Mouse (Mus musculus): ENCODE measurements around the gene Gast. TPM values are rescaled to one million over a fixed set of nuclear protein-coding genes. Genes with fewer than 3 reads are reported as not detected.
"Not testable (repeated sequence)": the region's sequence is repeated elsewhere in the genome, so short reads cannot be mapped to it uniquely, and the experiment has no call there.

Gene Gast
- total RNA-seq, 1 experiment from 2014 or later, result not detected

DNA sequence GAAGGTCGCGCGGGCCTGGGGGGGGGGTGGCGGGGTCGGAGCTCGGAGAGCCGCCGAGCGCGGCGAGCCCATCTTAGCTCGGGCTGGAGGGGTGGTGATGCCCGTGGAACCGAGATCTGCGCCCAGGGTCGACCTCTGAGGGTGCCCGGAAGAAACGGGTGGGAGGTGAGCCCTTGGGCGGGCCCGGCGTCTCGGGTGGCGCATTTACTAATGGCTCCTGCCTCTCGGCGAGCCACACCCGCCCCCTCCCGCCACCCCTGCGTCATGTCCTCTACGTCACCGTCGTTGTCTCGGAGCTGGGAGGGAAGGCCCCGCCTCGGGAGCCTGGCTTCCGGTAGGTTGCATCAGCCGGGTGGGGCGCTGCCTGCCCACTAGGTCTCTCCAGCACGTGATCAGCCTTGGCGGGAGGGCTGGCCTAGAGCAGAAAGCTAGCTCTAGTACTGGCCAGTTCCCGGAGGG, 14.0 kb upstream of the Gast start:
- peak; percentile 82 for ATAC-seq (replicated peaks; ENCODE audit: low read depth, poor library complexity, severe bottlenecking)

- ATAC-seq (replicated peaks; ENCODE audit: low read depth, poor library complexity, severe bottlenecking), result not testable (repeated sequence)
Measured at GRCm38 (mm10) chr11:100320701-100321410, 13.4 kb upstream of the Gast start.

- not testable (repeated sequence) for ATAC-seq (replicated peaks; ENCODE audit: low read depth, poor library complexity, severe bottlenecking)
Measured at GRCm38 (mm10) chr11:100321479-100322305, 12.5 kb upstream of the Gast start.

DNA sequence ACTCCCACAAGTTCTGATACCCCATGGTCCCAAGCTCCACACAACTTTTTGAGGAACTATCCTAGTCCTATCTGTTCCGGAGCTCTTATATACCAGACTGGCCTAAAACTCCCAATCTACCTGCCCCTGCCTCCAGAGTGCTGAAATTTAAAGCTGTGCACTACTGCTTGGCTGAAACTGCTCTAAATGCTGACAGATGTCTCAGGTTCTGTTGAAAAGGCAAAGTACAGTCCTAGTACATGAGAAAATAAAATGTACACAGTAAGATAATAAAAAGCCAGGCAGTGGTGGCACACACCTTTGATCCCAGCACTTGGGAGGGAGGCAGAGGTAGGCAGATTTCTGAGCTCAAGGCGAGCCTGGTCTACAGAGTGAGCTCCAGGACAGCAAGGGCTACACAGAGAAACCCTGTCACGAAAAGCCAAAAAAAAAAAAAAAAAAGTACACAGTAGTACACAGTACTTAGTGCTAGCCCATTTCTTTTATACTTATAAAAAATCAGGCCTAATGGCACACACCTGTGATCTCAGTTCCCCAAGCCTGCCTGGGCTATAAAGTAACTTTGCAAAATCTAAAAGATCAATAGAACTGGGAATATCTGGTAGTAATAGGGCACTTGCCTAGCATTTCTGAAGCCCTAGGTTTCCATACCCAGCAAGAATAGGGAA, 11.5 kb upstream of the Gast start:
- ATAC-seq (replicated peaks; ENCODE audit: low read depth, poor library complexity, severe bottlenecking), result no peak

- 0 out of 2 replicates have a peak, but pooled peaks have one; percentile 10 for ATAC-seq (replicated peaks; ENCODE audit: low read depth, poor library complexity, severe bottlenecking)
Measured at GRCm38 (mm10) chr11:100323578-100323977, 10.6 kb upstream of the Gast start.

DNA sequence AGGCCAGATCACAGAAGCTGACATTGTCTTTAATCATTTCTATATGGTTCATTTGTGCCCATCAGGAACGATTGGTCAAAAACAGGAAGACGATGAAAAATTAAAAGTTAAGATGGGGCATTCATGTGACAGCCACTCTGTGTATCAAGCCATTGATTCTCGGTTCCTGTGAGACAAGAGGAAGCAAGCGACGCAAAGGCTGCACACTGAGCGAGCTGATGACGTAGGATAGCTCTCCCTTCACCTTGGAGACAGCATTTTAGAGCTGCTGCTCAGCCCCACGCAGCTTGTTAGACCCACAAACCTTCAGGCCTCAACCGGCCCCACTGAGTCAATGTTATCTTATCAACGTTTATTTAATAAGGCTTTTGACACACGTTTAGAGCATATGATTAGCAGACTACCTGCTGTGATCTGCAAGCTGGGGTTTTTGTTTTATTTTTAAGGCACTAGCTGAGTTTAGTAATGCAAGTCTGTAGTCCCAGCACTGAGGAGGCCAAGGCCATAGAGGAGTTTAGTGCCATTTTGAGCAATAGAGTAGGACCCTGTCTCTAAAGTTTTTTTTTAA, 9.1 kb upstream of the Gast start:
- ATAC-seq (replicated peaks; ENCODE audit: low read depth, poor library complexity, severe bottlenecking), result no peak

DNA sequence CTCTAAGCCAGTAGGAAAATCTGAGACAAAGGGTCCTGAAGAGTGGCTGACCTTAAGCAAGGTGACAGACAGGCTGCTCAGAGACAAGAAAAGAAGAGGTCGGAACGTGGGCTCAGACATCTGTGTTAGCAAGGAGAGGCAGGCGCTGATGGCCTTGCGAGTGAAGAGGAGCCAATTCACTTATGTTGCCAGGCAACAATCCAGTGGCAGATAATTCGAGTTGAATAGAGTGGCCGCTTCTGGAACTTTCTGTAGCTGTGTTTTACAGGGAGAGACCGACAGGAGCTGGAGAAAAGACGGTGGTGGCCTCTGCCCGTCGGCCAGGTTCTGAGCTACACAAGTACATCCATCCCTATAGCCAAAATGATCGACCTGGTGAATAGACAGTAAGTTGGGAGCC, 6.9 kb upstream of the Gast start:
- ATAC-seq (replicated peaks; ENCODE audit: low read depth, poor library complexity, severe bottlenecking), result no peak

DNA sequence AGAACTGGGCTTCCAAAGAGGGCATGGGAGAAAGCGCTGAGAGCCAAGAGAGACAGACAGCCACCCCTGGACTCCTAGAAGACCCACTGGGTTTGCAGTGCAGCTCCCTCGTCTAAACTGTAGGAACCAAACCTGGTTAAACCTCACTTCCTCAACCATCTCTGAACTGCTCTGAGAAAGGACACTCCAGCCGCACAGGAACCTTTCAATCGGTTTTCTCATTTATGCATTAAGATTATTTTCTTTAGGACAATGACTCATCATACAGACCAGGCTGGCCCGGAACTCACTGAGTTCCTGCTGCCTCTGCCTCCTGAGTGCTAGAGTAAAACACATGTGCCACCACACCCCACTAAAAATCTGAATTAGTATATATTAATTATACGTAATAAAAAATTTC, 6.4 kb upstream of the Gast start:
- no peak for ATAC-seq (replicated peaks; ENCODE audit: low read depth, poor library complexity, severe bottlenecking)

- ATAC-seq (replicated peaks; ENCODE audit: low read depth, poor library complexity, severe bottlenecking), result no peak
Measured at GRCm38 (mm10) chr11:100330235-100330634, 4.0 kb upstream of the Gast start.

- ATAC-seq (replicated peaks; ENCODE audit: low read depth, poor library complexity, severe bottlenecking), result not testable (repeated sequence)
Measured at GRCm38 (mm10) chr11:100330816-100331375, 3.3 kb upstream of the Gast start.

DNA sequence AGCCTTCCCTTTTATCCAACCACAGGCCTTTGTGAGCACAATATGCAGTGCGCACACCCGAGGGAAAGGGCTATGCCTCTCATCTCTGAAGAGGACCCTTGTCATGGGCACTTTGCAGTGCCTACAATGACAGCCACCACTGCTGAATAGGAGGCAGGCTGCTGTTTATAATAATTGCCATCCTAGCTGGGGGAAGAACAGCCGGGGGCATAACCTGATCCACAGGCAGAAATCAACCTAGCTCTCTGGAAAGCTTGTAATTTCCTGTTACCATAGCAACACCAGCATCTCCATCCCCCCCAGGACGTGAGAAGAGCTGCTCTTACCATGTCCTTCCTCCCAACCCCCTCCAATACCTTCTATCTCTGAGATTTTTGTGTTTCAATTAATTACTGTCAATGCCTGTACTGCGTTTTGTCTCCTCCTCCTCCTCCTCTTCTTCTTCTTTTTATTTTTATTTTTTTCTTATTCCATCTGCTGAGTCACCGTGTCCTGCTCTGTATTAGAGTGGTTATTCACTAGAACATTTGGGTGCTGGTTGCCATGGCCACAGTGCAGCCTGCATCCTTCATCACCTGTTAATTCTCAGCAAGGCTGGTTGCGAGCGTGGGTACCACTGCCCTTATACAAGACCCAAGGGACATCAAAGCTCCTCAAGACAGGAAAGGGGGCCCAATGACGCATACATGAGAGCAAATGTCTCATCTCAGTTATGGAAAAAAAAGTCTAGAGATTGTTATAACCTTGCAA, 1.3 kb upstream of the Gast start:
- ATAC-seq (replicated peaks; ENCODE audit: low read depth, poor library complexity, severe bottlenecking), result no peak

- ATAC-seq (replicated peaks; ENCODE audit: low read depth, poor library complexity, severe bottlenecking), result no peak
Measured at GRCm38 (mm10) chr11:100335731-100336130, 1.5 kb downstream of the Gast start.

GRCm38 (mm10) chr11:100344269-100344668, 10.1 kb downstream of the Gast start:
- no peak for ATAC-seq (replicated peaks; ENCODE audit: low read depth, poor library complexity, severe bottlenecking)

DNA sequence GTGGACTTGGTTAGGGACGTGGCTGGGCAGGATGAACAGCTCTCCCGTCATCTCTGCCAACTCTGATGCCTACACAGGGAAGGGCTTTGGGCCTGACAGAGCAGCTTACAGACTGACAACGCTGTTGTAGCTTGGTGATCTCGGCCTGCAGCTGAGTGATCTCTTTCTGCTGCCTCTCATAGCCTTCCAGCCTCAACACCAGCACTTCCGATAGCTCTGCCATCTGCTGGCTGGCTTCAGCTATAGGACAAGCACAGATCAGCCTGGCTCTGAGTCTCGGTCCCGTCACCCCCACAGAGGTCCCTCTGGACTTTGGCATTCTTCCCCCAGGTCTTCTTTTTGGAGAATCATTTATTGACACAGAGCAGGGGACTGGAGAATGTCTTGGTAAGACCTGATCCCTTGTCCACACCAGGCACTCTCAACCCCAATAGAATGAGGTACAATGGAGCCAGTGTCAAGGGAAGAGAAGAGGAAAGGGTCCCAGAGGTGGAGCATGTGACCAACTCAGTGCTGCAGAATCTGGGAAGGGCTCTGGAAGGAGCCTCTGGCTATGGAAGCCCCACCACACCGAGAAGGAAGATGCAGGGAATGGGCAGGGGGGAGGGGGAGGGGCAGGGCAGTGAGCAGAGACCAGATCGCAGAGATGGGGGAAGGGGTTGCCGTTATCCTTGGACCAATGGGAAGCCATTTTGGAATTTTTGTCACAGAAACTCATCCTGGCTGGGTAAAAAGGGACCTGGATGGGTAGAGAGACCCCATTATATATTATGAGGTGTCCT, 18.1 kb downstream of the Gast start:
- 0 out of 2 replicates have a peak, but pooled peaks have one; percentile 37 for ATAC-seq (replicated peaks; ENCODE audit: low read depth, poor library complexity, severe bottlenecking)

- peak; percentile 62 for ATAC-seq (replicated peaks; ENCODE audit: low read depth, poor library complexity, severe bottlenecking)
Measured at GRCm38 (mm10) chr11:100355151-100355951, 21.1 kb downstream of the Gast start.

- peak; percentile 27 for ATAC-seq (replicated peaks; ENCODE audit: low read depth, poor library complexity, severe bottlenecking)
Measured at GRCm38 (mm10) chr11:100355972-100356818, 22.0 kb downstream of the Gast start, which contains the start of gene Hap1. Gene Hap1 (minus strand): TSS chr11:100356128.

DNA sequence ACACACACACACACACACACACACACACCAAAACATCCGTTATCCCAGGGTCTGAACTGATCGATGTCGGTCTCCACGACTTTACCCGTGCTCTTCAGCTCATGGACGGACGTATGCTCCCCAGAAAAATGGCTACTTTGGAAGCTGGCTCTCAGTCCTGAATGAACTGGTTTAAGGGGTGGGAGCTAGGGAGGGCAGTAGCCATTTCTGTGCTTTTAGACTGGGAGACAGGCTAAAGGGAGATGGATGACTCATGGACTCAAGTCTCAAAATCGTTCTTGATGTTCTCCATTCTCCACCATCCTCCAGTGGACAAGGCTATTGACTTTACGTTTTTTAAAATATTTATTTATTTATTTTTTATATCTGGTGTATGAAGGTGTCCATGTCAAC, 22.6 kb downstream of the Gast start:
- ATAC-seq (replicated peaks; ENCODE audit: low read depth, poor library complexity, severe bottlenecking), result no peak

All from common myeloid progenitor, adult 5-6 weeks (primary cell).